Mouse (Mus musculus) embryonic facial prominence, embryonic 14.5 days (tissue): ENCODE measurements around the gene Ccnd3. TPM values are rescaled to one million over a fixed set of nuclear protein-coding genes. Genes with fewer than 3 reads are reported as not detected.
A peak's percentile ranks its signal among the peaks of the same experiment; 100 is the strongest.
"Not testable (repeated sequence)": the region's sequence is repeated elsewhere in the genome, so short reads cannot be mapped to it uniquely, and the experiment has no call there.

Source experiments
- ATAC-seq: fragments of 200-750 bp; cut with Nextera tagmentation; 2 replicates; pipeline ENCODE4 v1.8.0; 2017; ENCODE audit warnings: low read depth, moderate number of reproducible peaks, moderate TSS enrichment
- DNase-seq: peaks from one replicate; pipeline ENCODE4 v3.0.0-alpha.2; 2015; ENCODE audit warnings: low spot score
- H3K27ac ChIP-seq: fragments of 300-500 bp; sonication (generic); replicated peaks from 2 replicates; pipeline ENCODE4 v1.5.1; 2014; ENCODE audit warnings: low read depth, mild to moderate bottlenecking, low read length, moderate library complexity
- H3K27me3 ChIP-seq: fragments of 300-500 bp; sonication (generic); replicated peaks from 2 replicates; pipeline ENCODE4 v1.6.1; 2014; ENCODE audit warnings: low read length; ENCODE audit not compliant: control insufficient read depth, insufficient read depth
- H3K36me3 ChIP-seq: fragments of 300-500 bp; sonication (generic); 2 replicates; pipeline ENCODE4 v1.6.1; 2014; ENCODE audit warnings: low read length, mixed read lengths; ENCODE audit not compliant: control insufficient read depth, insufficient read depth
- H3K4me1 ChIP-seq: fragments of 300-500 bp; sonication (generic); 2 replicates; pipeline ENCODE4 v1.6.1; 2014; ENCODE audit warnings: antibody characterized with exemption, low read length; ENCODE audit not compliant: control insufficient read depth, insufficient read depth
- H3K4me2 ChIP-seq: fragments of 300-500 bp; sonication (generic); 2 replicates; pipeline ENCODE4 v1.6.1; 2014; ENCODE audit warnings: low read depth, mild to moderate bottlenecking, low read length, moderate library complexity, mixed read lengths
- H3K4me3 ChIP-seq: fragments of 300-500 bp; sonication (generic); 2 replicates; pipeline ENCODE4 v1.5.1; 2014; ENCODE audit warnings: low read depth, mild to moderate bottlenecking, low read length
- H3K9ac ChIP-seq: fragments of 300-500 bp; sonication (generic); 2 replicates; pipeline ENCODE4 v1.6.1; 2014; ENCODE audit warnings: low read depth, mild to moderate bottlenecking, low read length, moderate library complexity, mixed read lengths
- H3K9me3 ChIP-seq: fragments of 300-500 bp; sonication (generic); 2 replicates; pipeline ENCODE4 v1.6.1; 2016; ENCODE audit warnings: low read length; ENCODE audit not compliant: control insufficient read depth
- WGBS: fragments of 180-500 bp; shearing (Covaris S2); extraction: QIAGEN DNeasy Blood & Tissue Kit; methylation state at CpG from one replicate; pipeline ENCODE4 v1.1.7; 2014; 5-methylcytosine and 5-hydroxymethylcytosine counted together
- polyA plus RNA-seq: library from polyadenylated mRNA; unstranded; fragments of >200 nt; fragmentation: Nextera tagmentation; extraction: Ambion mirVana; gene quantifications from 2 replicates; pipeline ENCODE4 v1.2.1, GENCODE M21; 2014

Gene Ccnd3
- polyA plus RNA-seq, 1 experiment from 2014 or later, result 519 TPM

DNA sequence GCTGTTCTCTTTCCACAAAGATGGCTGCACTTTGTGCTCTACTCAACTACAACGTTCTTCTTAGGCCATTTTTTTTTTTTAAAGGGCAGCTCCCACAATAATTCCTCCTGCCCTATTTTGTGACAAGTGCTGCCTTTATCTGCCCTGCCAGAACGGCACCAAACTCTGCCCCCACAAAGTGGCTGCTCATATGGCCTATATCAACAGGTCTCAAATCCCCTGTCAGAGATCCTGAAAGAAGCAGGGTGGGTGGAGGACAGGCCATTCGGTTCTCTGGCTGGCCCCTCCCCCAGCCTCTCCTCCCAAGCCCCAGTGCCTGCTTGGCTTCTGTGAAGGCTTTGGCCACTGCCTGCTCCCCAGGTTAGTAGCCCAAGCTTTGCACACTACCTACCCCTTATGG, 19.9 kb upstream of the Ccnd3 start:
- ATAC-seq (no peak), DNase-seq (no peak)
- WGBS, result 14% methylated on average over 3 of the region's 3 CpGs
- Histone ChIP-seq H3K27me3 (no peaks in the 10 kb centered on the region), H3K4me2 (no peak overlapping the region), H3K9me3 (no peaks in the 10 kb centered on the region), H3K4me3 (no peak overlapping the region), H3K27ac (peak overlapping the region; percentile 56), H3K9ac (no peak overlapping the region), H3K36me3 (peaks cover 18% of the 10 kb centered on the region), H3K4me1 (peaks cover 3% of the 10 kb centered on the region; the same call in 1 of the 2 replicates)

DNA sequence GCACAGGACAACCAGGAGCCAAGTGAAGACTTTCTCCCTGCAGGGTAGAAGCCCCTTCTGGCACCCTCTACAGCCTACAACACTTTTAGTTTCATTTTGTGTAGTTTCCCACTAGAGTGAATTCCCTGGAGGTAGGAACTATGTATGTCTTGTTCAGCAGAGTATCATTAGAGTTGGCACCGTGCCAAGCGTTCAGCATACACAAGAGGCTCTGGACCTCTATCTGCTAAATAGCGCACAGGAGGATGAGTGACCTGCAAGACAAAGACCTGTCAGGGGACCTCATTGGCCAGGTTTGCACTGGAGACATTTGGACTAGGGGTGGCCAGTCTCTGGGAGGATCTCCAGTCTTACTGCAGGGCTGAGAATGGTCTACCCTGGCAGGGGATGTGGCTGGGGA, 19.1 kb upstream of the Ccnd3 start:
- Histone ChIP-seq H3K4me3 (no peak overlapping the region), H3K9ac (no peak overlapping the region), H3K4me1 (peaks cover 3% of the 10 kb centered on the region; the same call in 1 of the 2 replicates), H3K9me3 (no peaks in the 10 kb centered on the region), H3K4me2 (no peak overlapping the region), H3K36me3 (peaks cover 26% of the 10 kb centered on the region), H3K27ac (no peak overlapping the region), H3K27me3 (no peaks in the 10 kb centered on the region)
- 80% methylated on average over 3 of the region's 3 CpGs for WGBS
- peak; percentile 27; the same call in 1 of the 2 replicates for ATAC-seq
- peak; percentile 78 for DNase-seq

DNA sequence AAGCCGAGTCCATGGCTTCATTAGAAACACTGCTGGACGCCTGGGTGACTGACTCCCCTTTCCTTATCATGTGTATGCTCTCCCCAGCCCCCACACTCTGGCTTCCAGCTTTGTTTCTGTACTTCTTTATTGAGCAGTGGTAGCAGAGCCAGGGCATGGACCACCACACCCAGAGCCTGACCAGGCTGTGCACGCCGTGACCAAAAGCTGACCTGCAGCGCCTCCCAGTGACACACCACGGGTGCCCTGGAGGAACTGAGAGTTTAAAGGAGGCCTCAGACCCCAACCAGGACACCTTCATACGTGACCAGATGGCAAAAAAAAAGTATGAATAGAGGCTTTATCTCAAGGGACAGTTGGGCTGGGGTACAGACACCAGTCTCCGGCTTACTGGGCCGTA, 14.1 kb upstream of the Ccnd3 start:
- H3K4me1 ChIP-seq, result no peaks in the 10 kb centered on the region
- H3K36me3 ChIP-seq, result peaks cover 75% of the 10 kb centered on the region
- ATAC-seq, result no peak
- no peak for DNase-seq
- H3K27ac ChIP-seq, result no peak overlapping the region
- H3K27me3 ChIP-seq, result no peaks in the 10 kb centered on the region
- H3K4me3 ChIP-seq, result no peak overlapping the region
- 86% methylated on average over 9 of the region's 9 CpGs for WGBS
- no peaks in the 10 kb centered on the region for H3K9me3 ChIP-seq
- no peak overlapping the region for H3K4me2 ChIP-seq
- no peak overlapping the region for H3K9ac ChIP-seq

DNA sequence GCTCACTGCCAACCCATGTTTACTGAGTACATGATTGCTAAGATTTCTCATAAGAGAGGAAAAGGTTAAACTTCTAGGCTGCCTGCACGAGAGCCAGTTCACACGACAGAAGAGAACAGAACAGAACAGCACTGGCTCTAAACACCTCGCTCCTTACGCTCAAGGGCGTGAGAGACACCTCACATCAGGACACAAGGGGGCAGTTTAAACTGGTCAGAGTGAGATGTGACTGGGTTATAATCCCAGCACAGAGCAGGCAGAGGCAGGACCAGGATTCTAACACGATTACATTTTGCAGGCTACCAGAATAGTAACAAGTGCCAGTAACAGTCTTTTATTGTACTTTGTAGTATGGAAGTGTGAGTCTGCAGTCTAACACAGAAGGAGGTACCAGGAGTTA, 12.1 kb upstream of the Ccnd3 start:
- Histone ChIP-seq H3K4me3 (no peak overlapping the region), H3K36me3 (peaks cover 89% of the 10 kb centered on the region), H3K4me2 (no peak overlapping the region), H3K27ac (no peak overlapping the region), H3K4me1 (no peaks in the 10 kb centered on the region), H3K9me3 (no peaks in the 10 kb centered on the region), H3K9ac (no peak overlapping the region), H3K27me3 (no peaks in the 10 kb centered on the region)
- ATAC-seq, result no peak
- WGBS, result 81% methylated on average over 6 of the region's 6 CpGs
- DNase-seq, result no peak

DNA sequence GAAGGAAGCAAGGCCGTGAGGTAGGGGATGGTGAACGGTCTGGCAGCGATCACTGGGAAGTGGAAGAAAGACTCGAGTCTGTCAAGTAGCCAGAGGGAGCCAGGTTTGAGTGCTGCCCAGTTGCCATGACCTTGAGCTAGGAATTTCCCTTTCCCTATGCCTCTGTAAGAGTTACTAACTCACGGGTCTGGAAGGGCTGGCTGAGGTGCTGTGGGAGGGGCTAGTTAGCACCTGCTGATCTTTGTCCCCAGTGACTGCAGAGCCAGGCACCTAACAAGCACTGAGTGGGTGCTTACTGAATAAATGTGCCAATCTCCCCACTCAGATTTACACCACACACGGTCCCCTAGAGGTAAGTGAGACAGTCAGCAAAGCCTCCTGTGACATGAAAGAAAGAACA, 11.2 kb upstream of the Ccnd3 start:
- no peak for DNase-seq
- no peak overlapping the region for H3K4me2 ChIP-seq
- H3K9me3 ChIP-seq, result no peaks in the 10 kb centered on the region
- 85% methylated on average over 6 of the region's 6 CpGs for WGBS
- ATAC-seq, result no peak
- no peaks in the 10 kb centered on the region for H3K27me3 ChIP-seq
- H3K36me3 ChIP-seq, result peaks cover 92% of the 10 kb centered on the region
- H3K9ac ChIP-seq, result no peak overlapping the region
- no peak overlapping the region for H3K4me3 ChIP-seq
- no peak overlapping the region for H3K27ac ChIP-seq
- H3K4me1 ChIP-seq, result no peaks in the 10 kb centered on the region

DNA sequence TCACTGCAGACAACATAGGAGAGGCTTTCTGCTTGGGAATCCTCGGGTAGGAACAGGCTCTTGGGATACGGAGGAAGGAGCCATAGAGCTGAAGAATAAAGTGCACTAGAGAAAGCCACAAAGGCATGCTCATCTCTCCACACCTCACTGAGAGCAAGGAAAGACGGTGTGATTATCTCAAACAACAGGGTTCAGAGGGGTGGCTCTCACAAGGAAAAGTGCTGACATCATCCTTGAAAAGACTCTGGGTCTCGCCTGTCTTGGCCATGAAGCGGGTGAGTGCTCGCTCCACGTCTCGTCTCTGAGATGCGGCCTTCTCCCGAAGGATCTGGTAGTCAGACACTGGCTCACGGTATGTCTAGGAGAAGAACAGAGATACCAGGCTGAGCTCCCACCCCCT, 10.7 kb upstream of the Ccnd3 start:
- no peak overlapping the region for H3K4me2 ChIP-seq
- no peak overlapping the region for H3K4me3 ChIP-seq
- H3K4me1 ChIP-seq, result no peaks in the 10 kb centered on the region
- no peak for ATAC-seq
- H3K36me3 ChIP-seq, result peaks cover 92% of the 10 kb centered on the region
- H3K27me3 ChIP-seq, result no peaks in the 10 kb centered on the region
- no peak for DNase-seq
- H3K27ac ChIP-seq, result no peak overlapping the region
- H3K9me3 ChIP-seq, result no peaks in the 10 kb centered on the region
- WGBS, result 91% methylated on average over 11 of the region's 11 CpGs
- no peak overlapping the region for H3K9ac ChIP-seq

DNA sequence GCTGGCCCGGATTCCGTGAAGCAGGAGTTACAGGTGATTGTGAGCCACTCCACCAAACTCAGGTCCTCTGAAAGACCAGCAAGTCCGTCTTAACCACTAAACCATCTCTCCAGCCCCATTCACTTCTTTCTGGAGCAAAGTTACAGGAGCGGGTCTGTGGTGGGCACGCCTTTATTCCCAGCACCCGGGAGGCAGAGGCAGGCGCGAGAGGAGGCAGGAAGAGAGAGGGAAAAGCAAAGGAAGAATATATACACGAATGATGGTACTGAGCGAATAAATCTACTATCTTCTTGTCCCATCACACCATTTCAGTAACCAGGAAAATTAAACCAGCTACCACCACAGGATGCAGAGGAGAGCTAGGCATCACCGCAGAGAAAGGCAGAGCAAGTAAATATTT, 3.3 kb upstream of the Ccnd3 start:
- H3K27ac ChIP-seq, result no peak overlapping the region
- ATAC-seq (0 out of 2 replicates have a peak, but pooled peaks have one; percentile 0), DNase-seq (no peak)
- peak overlapping the region; percentile 63 for H3K4me2 ChIP-seq
- peaks cover 32% of the 10 kb centered on the region for H3K36me3 ChIP-seq
- H3K27me3 ChIP-seq, result no peaks in the 10 kb centered on the region
- peaks cover 9% of the 10 kb centered on the region for H3K4me1 ChIP-seq
- WGBS, result 9% methylated on average over 11 of the region's 11 CpGs
- peak overlapping the region; percentile 54 for H3K4me3 ChIP-seq
- peak overlapping the region; percentile 74 for H3K9ac ChIP-seq
- no peaks in the 10 kb centered on the region for H3K9me3 ChIP-seq

DNA sequence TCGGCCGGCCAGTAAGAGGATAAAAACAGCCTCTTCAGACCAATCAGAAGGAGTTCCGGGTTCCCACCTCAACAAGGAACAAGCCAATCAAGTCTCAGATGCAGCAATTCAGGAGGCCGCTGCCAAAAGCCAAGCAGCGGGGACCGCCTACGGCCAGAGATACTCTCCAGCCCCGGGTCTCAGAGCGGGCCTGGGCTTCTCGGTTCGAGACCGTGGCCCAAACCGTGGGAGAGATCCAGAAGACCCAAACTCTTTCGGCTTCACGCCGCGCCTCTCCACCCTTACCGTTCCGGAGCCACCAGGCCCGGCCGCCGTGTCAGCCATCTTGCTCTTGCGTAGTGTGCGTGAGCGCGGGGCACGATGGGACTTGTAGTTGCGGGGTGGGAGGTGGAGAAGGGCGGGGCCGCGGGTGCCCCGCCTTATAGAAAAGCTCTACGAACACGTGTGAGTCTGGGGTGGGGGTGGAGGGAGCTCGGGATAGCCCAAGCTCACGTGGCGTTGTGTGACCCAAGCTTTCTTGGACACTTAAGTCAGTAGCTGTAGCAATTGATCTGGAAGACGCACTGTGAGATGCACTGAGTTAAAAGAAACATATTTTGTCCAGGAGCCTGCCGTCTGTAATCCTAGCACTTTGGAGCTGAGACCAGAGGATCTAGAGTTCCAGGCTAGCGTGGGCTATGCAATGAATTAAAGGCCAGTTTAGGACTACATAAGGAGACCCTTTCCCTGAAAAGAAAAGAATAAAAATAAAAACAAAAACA, 2.7 kb upstream of the Ccnd3 start, which contains the start of gene Taf8:
Gene Taf8, minus strand, starts transcription at position 347 of the 761 bp plus-strand sequence.
- peak; percentile 96 for ATAC-seq

DNA sequence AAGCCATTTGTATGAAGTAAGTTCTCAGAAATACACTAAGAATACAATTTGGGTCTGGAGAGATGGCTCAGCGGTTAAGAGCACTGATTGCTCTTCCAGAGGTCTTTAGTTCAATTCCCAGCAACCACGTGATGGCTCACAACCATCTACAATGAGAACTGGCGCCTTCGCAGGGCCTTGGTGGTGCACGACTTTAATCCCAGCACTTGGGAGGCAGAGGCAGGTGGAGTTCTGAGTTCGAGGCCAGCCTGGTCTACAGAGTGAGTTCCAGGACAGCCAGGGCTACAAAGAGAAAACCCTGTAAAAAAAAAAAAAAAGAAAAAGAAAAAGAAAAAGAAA, 2.2 kb upstream of the Ccnd3 start:
- Histone ChIP-seq H3K4me2 (peak overlapping the region; percentile 63), H3K4me1 (peaks cover 14% of the 10 kb centered on the region), H3K36me3 (peaks cover 24% of the 10 kb centered on the region)
- DNase-seq, H3K9ac ChIP-seq, H3K27ac ChIP-seq, H3K27me3 ChIP-seq, H3K9me3 ChIP-seq, H3K4me3 ChIP-seq, ATAC-seq: not testable (repeated sequence)
- 78% methylated on average over 6 of the region's 6 CpGs for WGBS

More for the DNA sequence above, 2.7 kb upstream of the Ccnd3 start, which contains the start of gene Taf8:
- Histone ChIP-seq H3K36me3 (peaks cover 27% of the 10 kb centered on the region), H3K9me3 (no peaks in the 10 kb centered on the region), H3K4me2 (peak within 1 kb of the TSS; percentile 63), H3K27me3 (no peaks in the 10 kb centered on the region), H3K9ac (peak within 1 kb of the TSS; percentile 74), H3K27ac (peak within 1 kb of the TSS; percentile 65; the same call in 1 of the 2 replicates), H3K4me1 (peaks cover 9% of the 10 kb centered on the region), H3K4me3 (peak within 1 kb of the TSS; percentile 54)
- DNase-seq, result peak; percentile 97
- WGBS, result 2% methylated on average over 40 of the region's 40 CpGs
